Mouse (Mus musculus): ENCODE measurements around the gene Cnpy3.

Cnpy3 gene

GRCm38 (mm10) chr17:46713849-46714248 lies 38.2 kb downstream of the Cnpy3 start:
- DNase-seq (ENCODE audit: low spot score): no peak

DNA sequence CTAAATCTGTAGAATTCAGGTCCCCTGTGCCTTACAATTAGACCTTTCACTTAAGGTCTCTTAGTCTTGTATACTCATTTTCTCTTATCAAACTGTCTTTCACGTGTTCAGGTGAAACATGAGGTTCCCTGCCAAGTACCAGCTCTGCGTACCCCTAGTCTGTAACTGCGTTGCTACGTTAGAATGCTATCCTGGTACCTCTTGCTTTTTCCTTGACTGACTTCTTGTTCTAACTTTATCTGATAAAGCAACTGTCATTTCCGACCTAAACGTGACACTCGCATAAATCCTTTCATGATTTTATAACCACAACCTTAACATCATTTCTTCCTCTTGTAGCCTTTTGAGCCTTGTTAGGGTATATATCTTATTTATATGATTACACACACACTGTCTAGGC lies 39.6 kb downstream of the Cnpy3 start:
- DNase-seq (ENCODE audit: low spot score): no peak

GRCm38 (mm10) chr17:46711612-46712271 lies 40.3 kb downstream of the Cnpy3 start:
- DNase-seq (ENCODE audit: low spot score): peak; percentile 24

DNA sequence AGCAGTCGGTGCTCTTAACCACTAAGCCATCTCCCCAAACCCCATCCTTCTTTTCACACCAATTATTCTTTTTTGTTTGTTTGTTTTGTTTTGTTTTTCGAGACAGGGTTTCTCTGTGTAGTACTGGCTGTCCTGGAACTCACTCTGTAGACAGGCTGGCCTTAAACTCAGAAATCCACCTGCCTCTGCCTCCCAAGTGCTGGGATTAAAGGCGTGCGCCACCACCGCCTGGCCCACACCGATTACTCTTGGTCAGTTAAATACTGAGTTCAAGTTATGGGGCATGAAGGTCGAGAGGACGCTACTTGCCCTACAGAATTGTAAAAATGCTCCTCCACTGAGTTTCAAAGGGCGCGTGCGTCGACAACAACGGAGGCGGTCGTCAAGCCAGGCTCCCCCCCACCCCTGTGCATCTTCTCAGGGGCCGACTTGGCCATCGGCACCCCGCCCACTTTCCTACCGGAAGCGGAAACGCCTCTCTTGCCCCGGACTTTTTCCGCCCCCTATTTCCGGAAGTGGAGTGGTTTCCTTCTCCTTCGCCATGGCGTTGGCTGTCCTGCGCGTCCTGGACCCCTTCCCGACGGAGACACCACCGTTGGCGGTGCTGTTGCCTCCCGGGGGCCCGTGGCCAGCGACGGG lies 40.9 kb downstream of the Cnpy3 start, which contains the start of gene Pex6:
Gene Pex6 (plus strand): TSS at position 505 of the 639 bp plus-strand sequence.
- peak; percentile 82 for DNase-seq (ENCODE audit: low spot score)

DNA sequence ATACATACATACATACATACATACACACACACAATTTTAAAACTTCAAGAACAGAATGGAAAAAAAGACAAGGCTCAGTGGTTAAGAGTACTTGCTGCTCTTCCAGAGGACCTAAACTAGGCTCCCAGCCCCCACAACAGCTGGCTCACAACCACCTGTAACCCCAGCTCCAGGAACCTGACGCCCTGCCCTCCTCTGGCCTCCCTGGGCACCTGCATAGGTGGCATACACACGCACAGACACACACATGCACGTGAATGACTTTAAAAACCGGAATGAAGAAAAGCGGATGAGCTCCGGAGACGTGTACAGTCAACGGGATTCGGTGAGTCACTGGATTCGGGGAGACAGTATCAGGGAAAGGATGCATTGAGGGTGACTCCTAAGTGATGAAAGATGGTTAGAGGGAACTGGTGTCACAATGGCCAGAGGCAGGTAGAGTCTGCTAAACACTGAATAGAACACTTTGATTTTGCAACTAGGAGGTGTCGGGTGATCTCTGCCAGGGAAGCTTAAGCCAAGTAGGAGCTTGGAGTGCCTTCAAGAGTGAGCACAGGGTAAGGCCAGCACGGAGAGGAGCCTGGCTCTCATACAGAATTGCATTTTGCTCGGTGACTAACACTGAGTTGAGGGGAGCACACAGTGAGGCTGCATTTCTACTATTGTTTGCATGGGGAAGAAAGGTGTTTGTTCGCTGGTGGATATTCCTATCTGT lies 45.5 kb downstream of the Cnpy3 start:
- no peak for DNase-seq (ENCODE audit: low spot score)

- peak; percentile 85 for DNase-seq (ENCODE audit: low spot score)
These were observed 46.9 kb downstream of the Cnpy3 start, which contains the start of gene Ppp2r5d for GRCm38 (mm10) chr17:46704887-46705835. Gene Ppp2r5d (minus strand): TSS chr17:46705111.

- DNase-seq (ENCODE audit: low spot score): no peak
These were observed 47.8 kb downstream of the Cnpy3 start for GRCm38 (mm10) chr17:46703971-46704886.

- DNase-seq (ENCODE audit: low spot score): no peak
These were observed 49.5 kb downstream of the Cnpy3 start for GRCm38 (mm10) chr17:46702506-46702905.

DNA sequence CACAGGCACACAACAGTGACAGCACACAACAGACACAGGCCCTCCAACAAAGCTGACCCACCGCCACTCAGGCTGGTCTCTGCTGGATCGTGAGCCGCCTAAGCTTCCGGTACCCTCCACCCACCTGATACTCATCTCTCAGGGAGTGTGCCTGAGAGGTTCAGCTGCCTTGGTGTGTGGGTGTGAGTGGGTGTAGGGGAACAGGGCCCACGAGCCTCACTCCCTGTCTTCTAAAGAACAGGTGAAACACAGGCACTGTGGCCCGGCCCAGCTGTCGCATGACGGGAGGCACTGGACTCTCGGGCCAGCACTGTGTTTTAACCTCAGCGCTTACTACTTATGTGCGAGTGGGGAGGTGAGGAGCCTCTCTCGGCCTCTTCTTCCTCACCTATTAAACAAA lies 49.9 kb downstream of the Cnpy3 start:
- no peak for DNase-seq (ENCODE audit: low spot score)

DNA sequence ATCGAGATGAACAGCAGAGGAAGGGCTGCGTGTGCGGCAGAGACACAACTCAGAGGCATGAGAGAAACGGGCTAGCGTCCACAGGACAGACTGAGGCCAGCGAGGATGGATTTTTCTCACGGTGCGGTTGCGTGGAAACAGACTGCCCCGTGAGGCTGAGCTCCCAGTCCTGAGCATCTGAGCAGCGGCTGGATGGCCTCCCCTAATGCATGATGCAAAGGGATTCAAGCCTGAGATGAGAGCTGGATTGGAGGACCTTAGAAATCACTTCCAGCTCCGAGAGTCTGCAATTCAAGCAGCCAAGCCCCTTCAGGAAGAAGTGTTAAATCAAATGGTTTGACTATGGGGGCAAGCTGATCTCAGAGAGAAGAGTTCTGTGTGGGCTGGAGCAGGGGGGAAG lies 50.5 kb downstream of the Cnpy3 start:
- DNase-seq (ENCODE audit: low spot score): no peak

GRCm38 (mm10) chr17:46699912-46700311 lies 52.1 kb downstream of the Cnpy3 start:
- DNase-seq (ENCODE audit: low spot score): no peak

GRCm38 (mm10) chr17:46699245-46699644 lies 52.8 kb downstream of the Cnpy3 start:
- no peak for DNase-seq (ENCODE audit: low spot score)

DNA sequence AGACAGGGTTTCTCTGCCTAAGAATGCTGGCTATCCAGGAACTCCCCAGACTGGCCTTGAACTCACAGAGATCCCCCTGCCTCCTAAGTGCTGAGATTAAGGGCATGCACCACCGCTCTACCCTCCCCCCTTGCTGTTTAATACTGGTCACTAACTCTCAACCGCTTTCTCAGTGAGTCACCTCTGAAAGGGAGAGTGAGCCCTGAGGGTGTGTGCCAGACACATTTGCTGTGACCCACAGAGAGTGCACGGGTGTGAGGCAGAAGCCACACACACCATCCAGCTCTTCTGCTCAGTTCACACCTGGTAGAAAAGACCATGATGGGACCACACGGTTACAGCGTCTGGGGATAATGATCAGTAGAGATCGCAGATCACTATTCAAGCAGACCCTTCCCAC lies 53.5 kb downstream of the Cnpy3 start:
- DNase-seq (ENCODE audit: low spot score): no peak

DNA sequence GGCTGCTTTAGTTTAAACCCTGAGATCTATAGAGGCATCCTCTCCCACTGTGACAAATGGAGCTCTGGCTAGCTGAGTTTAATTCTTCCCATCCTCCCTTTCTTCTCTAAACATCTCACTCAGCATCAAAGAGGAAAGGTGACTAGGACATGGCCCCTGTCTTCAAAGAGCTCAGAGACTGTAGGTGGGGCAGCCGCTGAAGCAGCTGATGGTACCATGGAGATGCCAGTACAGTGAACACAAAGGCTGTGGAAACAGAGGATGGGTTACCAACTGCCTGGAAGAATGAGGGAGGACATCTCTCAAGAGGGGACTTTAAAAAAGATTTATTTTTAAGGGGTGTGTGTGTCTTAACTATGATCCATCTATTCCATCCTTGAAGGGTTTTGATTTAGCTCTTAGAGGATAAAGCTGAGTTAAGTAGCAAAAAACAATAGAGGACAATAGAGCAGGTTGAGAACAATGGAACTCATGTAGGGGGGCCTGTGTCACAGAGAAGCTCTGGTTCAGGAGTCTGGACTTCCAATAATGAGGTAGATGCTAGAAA lies 57.4 kb downstream of the Cnpy3 start:
- no peak for DNase-seq (ENCODE audit: low spot score)

- no peak for DNase-seq (ENCODE audit: low spot score)
These were observed 60.6 kb downstream of the Cnpy3 start for GRCm38 (mm10) chr17:46691390-46691789.

DNA sequence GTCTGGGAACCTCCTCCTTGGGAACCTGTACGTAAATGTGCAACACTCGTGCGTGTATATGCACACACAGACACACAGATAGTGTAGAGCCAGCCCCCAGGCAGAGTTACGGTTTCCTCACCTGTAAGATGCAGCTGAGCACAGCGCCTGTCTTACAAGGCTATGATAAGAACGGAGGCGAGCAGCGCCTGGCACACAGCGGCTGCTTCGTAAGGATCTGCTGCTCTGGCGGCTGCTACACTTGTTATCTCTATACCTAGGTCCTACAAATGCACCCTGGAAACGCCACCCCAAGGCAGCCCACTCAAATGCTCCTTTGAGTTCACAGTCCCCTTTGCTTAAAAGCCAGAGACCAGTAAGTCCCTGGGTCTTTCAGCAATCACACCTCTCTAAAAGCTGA lies 61.3 kb downstream of the Cnpy3 start:
- no peak for DNase-seq (ENCODE audit: low spot score)

GRCm38 (mm10) chr17:46685913-46686312 lies 66.1 kb downstream of the Cnpy3 start:
- DNase-seq (ENCODE audit: low spot score): no peak

All from ovary, postnatal 10 days (tissue).